Mouse (Mus musculus) midbrain, embryonic 10.5 days (tissue): ENCODE results near the gene Sf3b2. TPM values are rescaled to one million over a fixed set of nuclear protein-coding genes. Genes with fewer than 3 reads are reported as not detected.
A peak's percentile ranks its signal among the peaks of the same experiment; 100 is the strongest.

Source experiments
- DNase-seq: peaks from one replicate; pipeline ENCODE4 v3.0.0-alpha.2; 2017; ENCODE audit warnings: low spot score
- H3K27ac ChIP-seq: fragments of 300-500 bp; sonication (generic); replicated peaks from 2 replicates; pipeline ENCODE4 v1.5.1; 2016; ENCODE audit warnings: mild to moderate bottlenecking
- H3K27me3 ChIP-seq: fragments of 300-500 bp; sonication (generic); 2 replicates; pipeline ENCODE4 v1.6.1; 2016; ENCODE audit warnings: low read depth, mild to moderate bottlenecking; ENCODE audit not compliant: poor library complexity, severe bottlenecking
- H3K36me3 ChIP-seq: fragments of 300-500 bp; sonication (generic); 2 replicates; pipeline ENCODE4 v1.6.1; 2016; ENCODE audit warnings: mild to moderate bottlenecking, moderate library complexity
- H3K4me1 ChIP-seq: fragments of 300-500 bp; sonication (generic); 2 replicates; pipeline ENCODE4 v1.6.1; 2016
- H3K4me3 ChIP-seq: fragments of 300-500 bp; sonication (generic); 2 replicates; pipeline ENCODE4 v1.5.1; 2016; ENCODE audit warnings: mild to moderate bottlenecking, moderate library complexity
- H3K9me3 ChIP-seq: fragments of 300-500 bp; sonication (generic); replicated peaks from 2 replicates; pipeline ENCODE4 v1.6.1; 2016; ENCODE audit warnings: mild to moderate bottlenecking
- WGBS: fragments of 180-500 bp; shearing (Covaris S2); methylation state at CpG from one replicate; pipeline ENCODE4 v1.1.7; 2016; 5-methylcytosine and 5-hydroxymethylcytosine counted together
- polyA plus RNA-seq: library from polyadenylated mRNA; unstranded; fragments of >200 nt; fragmentation: Nextera tagmentation; extraction: Ambion mirVana; gene quantifications from 2 replicates; pipeline ENCODE4 v1.2.1, GENCODE M21; 2016

The Sf3b2 gene
- polyA plus RNA-seq, 1 experiment from 2014 or later, result 468 TPM

GRCm38 (mm10) chr19:5297903-5298800, 2.9 kb upstream of the Sf3b2 start, which contains the start of gene Gal3st3:
Gene Gal3st3, plus strand, starts transcription at chr19:5298331.
- Histone ChIP-seq H3K4me3 (peak within 1 kb of the TSS; percentile 65), H3K9me3 (no peaks in the 10 kb centered on the region), H3K27ac (peak within 1 kb of the TSS; percentile 89), H3K4me1 (peaks cover 50% of the 10 kb centered on the region), H3K36me3 (peaks cover 16% of the 10 kb centered on the region), H3K27me3 (no peaks in the 10 kb centered on the region)
- DNase-seq, result peak; percentile 68
- WGBS, result 6% methylated on average over 32 of the region's 32 CpGs

DNA sequence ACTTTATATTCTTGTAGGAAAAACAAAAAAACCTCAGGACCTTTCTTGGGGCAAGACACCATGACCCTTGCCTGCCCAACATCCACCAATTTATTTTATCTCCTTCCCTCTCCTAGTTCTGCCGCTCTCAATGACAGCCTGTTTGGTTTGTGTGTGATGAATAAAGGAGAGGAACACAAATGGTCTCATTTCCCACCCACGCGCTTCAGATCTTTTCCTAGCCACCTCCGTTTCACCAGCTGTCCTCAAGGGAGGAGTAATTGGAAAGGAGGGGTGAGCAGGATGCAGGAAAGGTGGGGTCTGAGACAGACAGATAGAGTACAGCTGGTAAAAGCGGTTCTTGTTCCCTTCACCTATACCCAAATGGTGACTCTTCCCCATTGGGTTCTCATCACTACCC, 1.4 kb upstream of the Sf3b2 start:
- no peaks in the 10 kb centered on the region for H3K27me3 ChIP-seq
- H3K4me1 ChIP-seq, result peaks cover 53% of the 10 kb centered on the region
- peaks cover 28% of the 10 kb centered on the region for H3K36me3 ChIP-seq
- H3K9me3 ChIP-seq, result no peaks in the 10 kb centered on the region
- peak overlapping the region; percentile 95; the same call in 1 of the 2 replicates for H3K4me3 ChIP-seq
- no peak for DNase-seq
- WGBS, result 85% methylated on average over 5 of the region's 5 CpGs
- H3K27ac ChIP-seq, result 0 out of 2 replicates have a peak overlapping the region, but pooled peaks have one; percentile 96

GRCm38 (mm10) chr19:5295736-5296075, 451 bp upstream of the Sf3b2 start:
- Histone ChIP-seq H3K4me3 (peak overlapping the region; percentile 95), H3K36me3 (peaks cover 37% of the 10 kb centered on the region), H3K27ac (peak overlapping the region; percentile 96), H3K9me3 (no peaks in the 10 kb centered on the region), H3K27me3 (no peaks in the 10 kb centered on the region), H3K4me1 (peaks cover 53% of the 10 kb centered on the region)
- WGBS, result 7% methylated on average over 13 of the region's 13 CpGs
- no peak for DNase-seq

DNA sequence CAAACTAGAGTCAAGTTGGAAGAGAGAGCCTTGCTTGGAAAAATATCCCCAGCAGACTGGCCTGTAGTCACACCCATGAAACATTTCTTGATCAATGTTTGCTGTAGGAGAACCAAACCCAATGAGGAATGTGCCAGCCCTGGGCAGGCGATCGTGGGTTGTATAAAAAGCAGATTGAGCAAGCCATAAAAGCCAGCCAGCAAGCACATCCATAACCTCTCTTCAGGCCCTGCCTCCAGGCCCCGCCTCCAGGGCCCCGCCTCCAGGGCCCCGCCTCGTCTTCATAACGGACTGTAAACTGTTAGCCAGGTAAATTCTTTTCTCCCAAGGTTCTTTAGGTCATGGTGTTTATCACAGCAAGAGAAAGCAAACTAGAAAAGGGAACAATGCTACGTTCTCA, 16.9 kb downstream of the Sf3b2 start:
- Histone ChIP-seq H3K27me3 (no peaks in the 10 kb centered on the region), H3K4me1 (peaks cover 6% of the 10 kb centered on the region), H3K4me3 (no peak overlapping the region), H3K9me3 (no peaks in the 10 kb centered on the region), H3K36me3 (peaks cover 97% of the 10 kb centered on the region), H3K27ac (no peak overlapping the region)
- 87% methylated on average over 8 of the region's 8 CpGs for WGBS
- DNase-seq, result no peak

DNA sequence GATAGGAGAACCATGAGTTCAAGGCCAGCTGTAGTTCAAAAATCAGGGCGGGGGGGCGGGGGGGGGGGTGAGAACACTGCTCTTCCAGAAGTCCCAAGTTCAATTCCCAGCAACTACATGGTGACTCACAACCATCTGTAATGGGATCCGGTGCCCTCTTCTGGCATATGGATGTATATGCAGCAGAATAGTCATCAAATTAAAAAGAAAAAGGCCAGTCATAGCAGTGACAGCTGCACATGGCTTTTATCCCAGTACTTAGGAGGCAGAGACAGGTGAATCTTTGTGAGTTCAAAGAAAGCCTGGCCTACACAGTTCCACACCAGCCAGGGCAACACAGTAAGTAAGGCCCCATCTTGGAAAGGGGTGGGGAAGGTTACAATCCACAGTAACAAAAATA, 18.1 kb downstream of the Sf3b2 start:
- peaks cover 84% of the 10 kb centered on the region for H3K36me3 ChIP-seq
- DNase-seq, result no peak
- no peaks in the 10 kb centered on the region for H3K27me3 ChIP-seq
- no peaks in the 10 kb centered on the region for H3K9me3 ChIP-seq
- H3K4me3 ChIP-seq, result no peak overlapping the region
- H3K4me1 ChIP-seq, result peaks cover 14% of the 10 kb centered on the region
- 94% methylated on average over 3 of the region's 3 CpGs for WGBS
- H3K27ac ChIP-seq, result no peak overlapping the region

GRCm38 (mm10) chr19:5276531-5276930, 18.7 kb downstream of the Sf3b2 start:
- Histone ChIP-seq H3K9me3 (no peaks in the 10 kb centered on the region), H3K4me1 (peaks cover 20% of the 10 kb centered on the region), H3K27ac (no peak overlapping the region), H3K27me3 (no peaks in the 10 kb centered on the region), H3K36me3 (peaks cover 78% of the 10 kb centered on the region), H3K4me3 (no peak overlapping the region)
- 86% methylated on average over 2 of the region's 2 CpGs for WGBS
- DNase-seq, result no peak

GRCm38 (mm10) chr19:5275736-5276135, 19.5 kb downstream of the Sf3b2 start:
- 95% methylated on average over 5 of the region's 5 CpGs for WGBS
- Histone ChIP-seq H3K27me3 (no peaks in the 10 kb centered on the region), H3K27ac (no peak overlapping the region), H3K9me3 (no peaks in the 10 kb centered on the region), H3K36me3 (peaks cover 70% of the 10 kb centered on the region), H3K4me3 (no peak overlapping the region), H3K4me1 (peaks cover 26% of the 10 kb centered on the region)
- no peak for DNase-seq

- H3K4me1 ChIP-seq, result peaks cover 28% of the 10 kb centered on the region
- 91% methylated on average over 13 of the region's 13 CpGs for WGBS
- H3K27ac ChIP-seq, result no peak overlapping the region
- peaks cover 59% of the 10 kb centered on the region for H3K36me3 ChIP-seq
- H3K27me3 ChIP-seq, result no peaks in the 10 kb centered on the region
- H3K9me3 ChIP-seq, result no peaks in the 10 kb centered on the region
- H3K4me3 ChIP-seq, result no peak overlapping the region
- no peak for DNase-seq
These were observed 20.6 kb downstream of the Sf3b2 start for GRCm38 (mm10) chr19:5274641-5275040.

GRCm38 (mm10) chr19:5273916-5274315, 21.3 kb downstream of the Sf3b2 start:
- WGBS, result 81% methylated on average over 4 of the region's 4 CpGs
- no peak for DNase-seq
- H3K4me1 ChIP-seq, result peaks cover 28% of the 10 kb centered on the region
- peak overlapping the region; percentile 97 for H3K4me3 ChIP-seq
- no peaks in the 10 kb centered on the region for H3K9me3 ChIP-seq
- H3K36me3 ChIP-seq, result peaks cover 52% of the 10 kb centered on the region
- H3K27ac ChIP-seq, result peak overlapping the region; percentile 94; the same call in 1 of the 2 replicates
- H3K27me3 ChIP-seq, result no peaks in the 10 kb centered on the region

DNA sequence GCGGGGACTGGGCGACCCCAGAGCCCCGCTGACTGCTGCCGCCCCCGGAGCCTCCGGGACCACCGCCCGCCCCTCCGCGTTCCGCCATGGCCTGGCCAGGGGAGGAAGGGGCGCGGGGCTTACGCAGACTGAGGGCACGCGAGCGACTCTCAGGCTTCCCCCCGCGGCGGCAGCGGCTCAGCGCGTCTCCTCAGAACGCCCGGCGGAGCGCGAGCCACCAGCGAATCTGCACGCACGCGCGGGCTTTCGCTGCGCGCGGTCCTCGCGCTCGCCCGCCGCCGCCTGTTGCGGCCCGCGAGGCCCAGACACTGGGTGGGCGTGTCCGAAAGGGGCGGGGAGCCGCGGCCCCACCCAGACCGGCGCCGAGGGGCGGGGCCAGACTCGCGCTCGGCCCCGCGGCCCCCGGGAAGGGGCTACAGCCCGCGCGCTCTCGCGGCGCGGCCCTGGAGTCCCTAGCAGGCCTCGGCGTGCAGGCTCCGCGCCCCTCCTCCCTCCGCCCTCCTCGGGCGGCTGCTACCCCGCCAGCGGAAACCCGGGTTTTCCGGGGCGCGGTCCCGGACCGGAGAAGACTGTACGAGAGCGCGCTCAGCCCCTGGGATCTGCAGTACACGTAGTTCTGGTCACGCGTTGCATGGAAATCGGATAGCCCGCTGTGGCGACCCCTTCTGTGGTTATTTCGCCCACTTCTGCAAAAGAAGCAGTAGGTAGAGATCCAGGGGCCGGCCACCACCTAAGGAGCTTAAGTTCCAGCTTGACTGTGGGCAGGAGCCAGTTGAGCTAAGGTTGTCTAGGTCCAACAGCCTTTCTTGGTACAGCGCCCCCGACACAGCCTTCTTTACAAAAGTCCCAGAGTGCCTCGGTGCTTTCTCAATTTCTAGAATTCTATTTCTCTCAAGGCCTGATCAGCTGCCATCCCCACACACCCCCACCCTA, 22.2 kb downstream of the Sf3b2 start, which contains the start of gene Pacs1:
Pacs1 (minus strand) TSS at position 319 of the 933 bp plus-strand sequence.
- Histone ChIP-seq H3K4me3 (peak within 1 kb of the TSS; percentile 97), H3K27ac (peak within 1 kb of the TSS; percentile 94), H3K4me1 (peaks cover 28% of the 10 kb centered on the region), H3K27me3 (no peaks in the 10 kb centered on the region), H3K36me3 (peaks cover 43% of the 10 kb centered on the region), H3K9me3 (no peaks in the 10 kb centered on the region)
- DNase-seq, result peak; percentile 90
- under 1% methylated on average over 90 of the region's 97 CpGs for WGBS

- Histone ChIP-seq H3K4me1 (peaks cover 28% of the 10 kb centered on the region), H3K4me3 (peak overlapping the region; percentile 97), H3K27me3 (no peaks in the 10 kb centered on the region), H3K27ac (peak overlapping the region; percentile 94), H3K36me3 (peaks cover 36% of the 10 kb centered on the region), H3K9me3 (no peaks in the 10 kb centered on the region)
- peak; percentile 52 for DNase-seq
- WGBS, result under 1% methylated on average over 29 of the region's 30 CpGs
These were observed 22.9 kb downstream of the Sf3b2 start for GRCm38 (mm10) chr19:5272326-5272795.

DNA sequence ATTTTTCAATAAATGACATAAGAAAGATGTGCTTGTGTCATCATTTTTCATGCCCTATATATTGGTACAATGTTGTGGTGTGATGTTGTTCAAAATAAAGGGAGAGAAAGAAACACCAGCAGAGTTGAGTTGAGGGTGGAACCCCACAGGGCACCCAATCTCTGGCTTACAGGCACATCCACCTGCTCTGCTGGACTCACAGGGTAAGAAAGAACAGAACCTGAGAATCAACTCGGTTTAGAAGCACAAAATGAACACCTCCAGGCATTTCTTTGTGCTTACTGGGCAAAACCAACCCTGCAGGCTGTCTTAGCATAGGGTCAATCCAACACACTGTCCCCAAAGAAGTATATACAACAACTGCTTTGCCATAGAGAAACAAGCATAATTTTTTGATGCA, 23.8 kb downstream of the Sf3b2 start:
- no peaks in the 10 kb centered on the region for H3K27me3 ChIP-seq
- WGBS, result 69% methylated on average over 1 of the region's 1 CpGs
- no peak for DNase-seq

More for the DNA sequence above, 23.8 kb downstream of the Sf3b2 start:
- Histone ChIP-seq H3K4me1 (peaks cover 28% of the 10 kb centered on the region), H3K36me3 (peaks cover 27% of the 10 kb centered on the region), H3K9me3 (no peaks in the 10 kb centered on the region), H3K27ac (no peak overlapping the region), H3K4me3 (peak overlapping the region; percentile 97)
